Mouse (Mus musculus): ENCODE results near the gene Car12.
"Not testable (repeated sequence)": the region's sequence is repeated elsewhere in the genome, so short reads cannot be mapped to it uniquely, and the experiment has no call there.

Gene Car12

DNA sequence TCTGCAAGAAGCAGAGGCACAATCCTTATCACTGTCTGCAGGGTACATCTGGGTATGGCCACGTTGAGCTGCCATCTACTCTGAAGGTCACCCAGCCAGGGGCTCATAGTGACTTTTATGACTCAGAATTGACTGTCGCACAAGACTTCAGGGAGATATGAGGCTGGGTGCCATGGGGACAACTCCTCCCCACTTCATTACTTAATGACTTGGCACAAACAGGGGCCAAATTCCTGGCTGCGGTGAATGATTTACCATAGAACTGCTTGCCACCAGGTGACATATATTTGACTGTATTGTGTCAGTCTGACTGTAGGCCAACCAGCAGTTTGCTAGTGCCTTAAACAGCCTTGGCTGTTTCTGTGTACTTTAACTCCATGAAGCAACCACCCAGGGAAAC is 55.8 kb downstream of the Car12 start:
- DNase-seq (ENCODE audit: low spot score): no peak

DNA sequence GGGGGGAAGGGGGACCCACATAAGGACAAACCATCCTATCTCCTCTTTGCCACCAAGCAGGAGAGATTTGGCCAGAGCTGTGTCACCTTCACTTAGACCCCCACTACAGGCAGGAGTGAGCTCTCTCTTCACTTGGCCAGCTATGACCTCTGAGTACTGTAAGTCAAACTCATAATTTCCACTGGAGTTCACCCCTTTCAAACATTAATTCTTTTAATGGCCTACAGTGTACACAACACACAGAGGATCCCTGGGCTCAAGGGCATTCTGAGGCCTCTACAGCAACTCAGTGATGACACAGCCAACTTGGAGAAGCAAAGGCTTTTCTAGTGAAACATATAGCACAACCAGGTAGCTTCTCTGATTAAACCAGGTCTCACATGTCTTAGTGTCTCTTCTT is 57.2 kb downstream of the Car12 start:
- no peak for DNase-seq (ENCODE audit: low spot score)

DNA sequence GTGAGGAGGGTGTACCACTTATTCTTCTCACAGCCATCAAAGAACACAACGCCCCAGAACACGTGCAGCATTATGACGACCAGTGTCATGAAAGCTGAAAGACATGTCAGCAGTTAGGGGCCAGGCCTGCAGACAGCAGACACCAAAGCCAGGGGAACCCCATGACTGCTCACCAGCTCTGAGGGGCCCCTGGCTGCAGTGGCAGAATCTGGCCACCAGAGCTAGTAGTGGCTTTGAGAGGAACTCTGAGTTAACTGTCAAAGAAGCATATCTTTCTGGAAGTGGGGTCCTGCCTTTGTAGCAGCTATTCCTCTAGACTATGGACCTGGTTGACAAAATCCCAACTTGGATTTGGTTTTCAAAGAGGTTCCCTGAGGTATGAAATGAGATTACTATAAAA is 71.1 kb downstream of the Car12 start:
- DNase-seq (ENCODE audit: low spot score): not testable (repeated sequence)

DNA sequence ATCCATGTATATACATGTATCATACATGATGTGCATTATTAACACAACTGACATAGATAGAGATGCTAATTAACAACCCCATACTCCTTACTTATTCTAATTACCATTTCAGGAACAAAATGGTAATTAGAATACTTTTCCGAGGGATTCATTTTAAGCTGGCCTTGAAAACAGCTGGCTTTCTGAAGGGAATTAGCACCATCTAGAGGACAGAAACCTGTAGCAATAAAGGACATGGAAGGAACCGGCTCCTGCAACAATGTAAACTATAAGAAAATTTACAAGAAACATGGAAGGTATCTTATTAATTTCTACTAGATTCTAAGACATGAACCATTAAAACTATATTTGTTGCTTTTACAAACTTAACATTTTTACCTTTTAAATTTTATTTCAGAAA is 74.3 kb downstream of the Car12 start:
- no peak for DNase-seq (ENCODE audit: low spot score)

DNA sequence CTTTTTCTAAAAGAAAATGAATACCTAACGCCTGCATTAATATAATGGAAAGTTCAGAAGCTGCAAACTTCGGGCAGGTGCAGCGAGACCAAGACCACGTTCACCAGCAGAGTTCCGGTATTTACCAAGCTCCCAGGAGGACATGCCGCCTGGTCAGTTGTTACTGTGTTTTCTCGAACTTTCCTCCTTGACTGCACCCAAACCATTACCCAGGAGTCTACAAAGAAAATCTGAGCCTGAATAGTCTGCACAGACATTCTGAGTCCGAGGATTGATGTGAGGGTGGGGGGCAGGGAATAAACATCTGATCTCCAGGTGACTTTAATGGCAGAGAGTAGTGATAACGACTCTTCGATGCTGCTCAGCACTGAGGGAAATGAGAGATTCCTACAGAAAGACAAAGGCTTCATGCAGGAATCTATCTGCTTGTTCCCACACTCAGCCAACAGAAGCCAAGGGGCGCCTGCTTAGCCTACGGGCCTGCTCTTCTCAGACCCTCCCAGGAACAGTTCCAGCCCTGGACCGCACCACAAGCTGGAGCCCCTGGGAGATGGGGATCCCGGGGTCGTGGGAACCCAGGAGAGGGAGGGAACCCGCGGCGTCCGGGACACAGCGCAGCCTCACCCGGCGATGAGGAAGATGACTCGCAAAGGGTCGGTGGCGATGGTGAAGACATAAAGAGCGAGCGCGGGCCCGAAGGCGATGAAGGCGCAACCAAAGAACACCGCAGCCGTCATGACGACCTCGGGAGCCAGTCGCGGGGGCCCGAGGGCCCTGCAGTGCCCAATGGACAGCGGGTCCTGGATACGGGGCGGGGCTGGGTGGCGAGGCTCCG is 81.4 kb downstream of the Car12 start:
- no peak for DNase-seq (ENCODE audit: low spot score)

DNA sequence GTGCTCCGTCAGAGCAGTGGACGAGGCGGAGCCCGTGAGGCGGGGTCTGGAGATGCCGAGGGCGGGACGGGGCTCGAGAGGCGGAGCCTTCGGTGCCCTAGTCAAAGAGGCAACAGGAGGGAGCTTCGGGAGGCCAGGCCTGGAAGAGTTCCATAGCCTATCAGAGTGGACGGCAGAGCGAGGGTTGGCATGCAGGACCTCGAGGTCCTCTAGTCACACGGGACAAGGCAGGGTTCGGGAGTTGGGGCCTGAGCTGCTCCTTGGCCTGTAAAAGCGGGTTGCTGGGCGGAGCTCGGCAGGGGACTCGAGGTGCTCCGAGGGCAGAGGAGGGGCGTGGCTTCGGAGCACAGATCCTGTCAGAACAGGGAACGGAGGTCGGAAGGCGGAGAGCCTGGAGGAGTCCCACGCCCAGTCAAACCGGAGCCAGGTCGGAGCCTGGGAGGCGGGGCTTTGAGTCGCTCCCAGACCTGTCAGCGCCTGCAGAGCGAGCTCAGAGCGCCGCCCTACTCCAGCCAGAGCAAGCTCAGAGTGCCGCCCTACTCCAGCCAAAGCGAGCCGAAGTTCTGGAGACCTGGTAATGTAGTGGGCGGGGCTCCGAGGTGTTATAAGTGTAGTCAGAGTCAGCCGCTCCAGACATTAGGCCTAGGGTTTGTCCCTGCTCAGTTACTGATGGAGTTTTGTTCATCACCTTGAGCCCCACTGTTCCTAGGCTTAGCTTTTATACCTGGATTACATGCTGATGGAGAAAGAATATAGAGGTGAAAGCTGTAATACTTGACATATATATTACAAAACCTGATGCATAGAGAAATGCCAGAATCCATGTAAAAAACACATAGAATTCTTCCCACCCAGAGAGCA is 82.2 kb downstream of the Car12 start, which contains the start of gene Aph1b:
Gene Aph1b, minus strand, starts transcription at position 27 of the 861 bp plus-strand sequence.
- peak; percentile 91 for DNase-seq (ENCODE audit: low spot score)

DNA sequence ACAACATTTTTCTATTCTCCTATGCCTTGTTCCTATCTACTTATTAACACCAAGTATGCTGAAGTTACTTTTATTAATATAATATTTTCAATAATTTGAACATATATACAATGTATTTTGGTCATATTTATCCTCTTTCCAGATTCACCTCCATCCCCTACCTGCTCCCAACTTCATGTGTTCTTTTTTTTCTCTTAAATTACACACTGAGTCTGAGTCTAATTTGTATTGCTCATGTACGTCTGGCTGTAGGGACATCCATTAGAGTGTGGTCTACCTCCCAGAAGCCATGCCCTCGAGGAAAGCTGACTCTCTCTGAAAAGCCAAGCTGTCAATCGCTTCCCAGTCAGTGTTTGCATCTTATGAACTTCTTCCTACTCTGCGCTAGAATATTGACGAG is 83.3 kb downstream of the Car12 start, which contains the start of gene Gm10647:
Gene Gm10647, plus strand, starts transcription at position 301 of the 400 bp plus-strand sequence.
- no peak for DNase-seq (ENCODE audit: low spot score)

DNA sequence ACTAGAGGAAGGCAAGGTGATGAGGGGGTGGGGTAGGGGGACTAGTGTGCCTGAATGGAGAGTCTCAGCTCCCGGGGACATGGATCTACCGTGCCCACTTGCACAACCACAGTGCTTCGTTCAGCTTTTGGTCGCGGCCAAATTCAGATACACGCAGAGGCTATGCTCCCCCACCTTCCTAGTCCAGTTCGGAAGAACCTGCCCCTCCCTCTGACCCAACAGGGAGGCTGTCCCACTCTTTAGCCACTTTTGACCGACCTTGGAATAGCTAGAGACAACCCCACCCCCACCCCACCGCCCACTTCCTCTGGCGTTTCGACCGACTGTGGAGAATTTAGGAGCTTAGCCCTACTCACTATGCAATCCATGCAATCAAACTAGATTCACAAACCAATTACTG is 88.5 kb downstream of the Car12 start:
- DNase-seq (ENCODE audit: low spot score): no peak

DNA sequence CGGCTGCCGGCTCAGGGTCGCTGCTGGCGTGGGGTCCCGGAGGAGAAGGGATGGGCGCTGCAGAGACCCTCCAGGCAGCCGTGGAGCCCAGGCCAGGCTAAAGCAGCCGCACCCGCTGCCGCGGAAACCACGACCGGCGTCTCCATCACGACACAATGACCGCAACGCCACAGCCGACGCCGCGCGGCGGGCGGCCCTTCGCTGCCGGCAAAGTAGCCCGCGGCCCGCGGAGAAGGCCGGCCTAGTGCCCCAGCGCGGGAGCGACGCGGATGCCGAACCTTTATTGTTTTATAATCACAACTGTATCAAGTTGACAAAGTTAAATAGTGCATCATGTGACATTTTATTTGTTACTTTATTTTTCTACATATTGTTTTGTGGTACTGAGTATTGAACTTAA is 92.5 kb downstream of the Car12 start:
- DNase-seq (ENCODE audit: low spot score): not testable (repeated sequence)

DNA sequence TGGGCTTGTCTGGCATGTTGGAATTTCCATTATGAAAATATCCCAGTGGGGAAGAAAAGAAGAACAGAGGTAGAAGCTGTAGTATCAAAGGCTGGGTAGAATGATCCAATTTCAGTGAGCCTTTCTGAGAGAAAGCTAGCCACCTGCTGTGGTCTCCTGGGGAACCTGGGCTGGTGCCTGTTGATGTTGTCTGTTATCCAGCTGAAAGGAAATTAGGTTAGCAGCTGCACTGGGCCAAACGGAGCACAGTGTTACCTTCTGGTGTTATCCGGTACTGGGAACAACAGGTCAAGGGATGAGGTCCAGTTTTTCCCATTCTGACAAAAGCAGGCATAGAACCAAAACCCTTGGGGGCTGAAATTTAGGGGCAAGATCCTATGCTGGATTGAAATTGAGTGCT is 99.9 kb downstream of the Car12 start:
- no peak for DNase-seq (ENCODE audit: low spot score)

Measured in spleen, adult 12 weeks (tissue).